Mouse (Mus musculus): ENCODE results near the gene Topbp1.

GRCm38 (mm10) chr9:103380566-103380965, 75.6 kb downstream of the Topbp1 start:
- TF ChIP-seq GATA1 (IDR thresholded peaks at IDR 0.05; ENCODE audit: borderline replicate concordance, low read length) (no peak), FLI1 (IDR thresholded peaks at IDR 0.05; ENCODE audit: low read length) (no peak)

Measured in megakaryocyte, embryonic 14.5 days (primary cell).